ENCODE assay signal across 17 mouse cellular contexts in genomic region chr11:3802057-3802456, GRCm38 (mm10).
DNase-seq lines count a peak whose midpoint lies in the region; ATAC-seq and TF ChIP-seq lines count a peak whose summit lies in the region.
"Had no signal": no experiment of that assay in that cellular context is flagged by ENCODE, and none has a peak within 500 bp of the region (broad histone marks: within the 10 kb centered on the region; RNA-seq: fewer than 3 reads in every experiment).

No protein-coding gene starts in this region.

- no peak for TF ChIP-seq EP300 in lung, postnatal 0 days (IDR thresholded peaks at IDR 0.05)

- no peaks in the 10 kb centered on the region for H3K4me1 ChIP-seq in kidney, embryonic 14.5 days (ENCODE audit: control insufficient read depth, insufficient read depth, low read length)
- no peaks in the 10 kb centered on the region for H3K4me1 ChIP-seq in lung, postnatal 0 days (ENCODE audit: insufficient read depth, low read depth, low read length)
- no peaks in the 10 kb centered on the region for H3K4me1 ChIP-seq in embryonic fibroblast, embryonic 13.5 days (ENCODE audit: control insufficient read depth, insufficient read depth, low read length)
- H3K4me1 ChIP-seq: forebrain, embryonic 13.5 days; limb, embryonic 12.5 days; megakaryocyte, embryonic 14.5 days; neural tube, embryonic 12.5 days had no signal

- H3K4me2 ChIP-seq in kidney, embryonic 14.5 days (replicated peaks; ENCODE audit: low read depth, low read length), result no peak overlapping the region
- no peak overlapping the region for H3K4me2 ChIP-seq in lung, postnatal 0 days (replicated peaks; ENCODE audit: low read depth, low read length)
- H3K4me2 ChIP-seq: forebrain, embryonic 13.5 days; limb, embryonic 12.5 days; neural tube, embryonic 12.5 days had no signal

- H3K27ac ChIP-seq in kidney, embryonic 14.5 days (ENCODE audit: low read depth, low read length), result no peak overlapping the region
- H3K27ac ChIP-seq in lung, postnatal 0 days (ENCODE audit: low read length), result no peak overlapping the region
- H3K27ac ChIP-seq in embryonic fibroblast, embryonic 13.5 days (ENCODE audit: insufficient read depth, low read length), result no peak overlapping the region
- H3K27ac ChIP-seq: forebrain, embryonic 13.5 days; limb, embryonic 12.5 days; neural tube, embryonic 12.5 days had no signal

- H3K27me3 ChIP-seq in kidney, embryonic 14.5 days (ENCODE audit: control insufficient read depth, insufficient read depth, low read length), result no peaks in the 10 kb centered on the region
- no peaks in the 10 kb centered on the region for H3K27me3 ChIP-seq in lung, postnatal 0 days (replicated peaks; ENCODE audit: insufficient read depth, low read length)
- H3K27me3 ChIP-seq: forebrain, embryonic 13.5 days; limb, embryonic 12.5 days; neural tube, embryonic 12.5 days had no signal

- DNase-seq in embryo, embryonic 10.5 days (ENCODE audit: low spot score), result peak; percentile 9
- no peak for DNase-seq in embryo, embryonic 9.5 days (ENCODE audit: extremely low spot score)
- DNase-seq in kidney, adult 9 months, result peak; percentile 52
- DNase-seq in lung, postnatal 0 days (ENCODE audit: low spot score), result no peak
- no peak for DNase-seq in lung, adult 18-20 months
- no peak for DNase-seq in adrenal gland, adult (ENCODE audit: inconsistent age in 2 of 2, low spot score in 1 of 2)
- DNase-seq: adrenal gland, postnatal 14 days; heart, adult 18-20 months; layer of hippocampus, postnatal 36 days; lung, postnatal 10 days; right cerebral cortex, postnatal 14 days had no signal

- 35% methylated on average over 1 of the region's 1 CpGs for WGBS in kidney, embryonic 14.5 days
- WGBS in lung, postnatal 0 days, result 25% methylated on average over 1 of the region's 1 CpGs

- H3K9ac ChIP-seq in kidney, embryonic 14.5 days (ENCODE audit: low read depth, low read length), result no peak overlapping the region
- no peak overlapping the region for H3K9ac ChIP-seq in lung, postnatal 0 days (replicated peaks; ENCODE audit: low read depth)
- H3K9ac ChIP-seq: forebrain, embryonic 13.5 days; limb, embryonic 12.5 days; neural tube, embryonic 12.5 days had no signal

- no peak overlapping the region for H3K4me3 ChIP-seq in kidney, embryonic 14.5 days (ENCODE audit: low read length)
- no peak overlapping the region for H3K4me3 ChIP-seq in lung, postnatal 0 days (ENCODE audit: low read depth, low read length)
- no peak overlapping the region for H3K4me3 ChIP-seq in embryonic fibroblast, embryonic 13.5 days (ENCODE audit: insufficient read depth, low read length)
- H3K4me3 ChIP-seq: forebrain, embryonic 13.5 days; limb, embryonic 12.5 days; megakaryocyte, embryonic 14.5 days; neural tube, embryonic 12.5 days had no signal

- peak; percentile 46 for TF ChIP-seq CTCF in lung, postnatal 0 days (IDR thresholded peaks at IDR 0.05)
- TF ChIP-seq CTCF in embryonic fibroblast, embryonic 13.5 days (IDR thresholded peaks at IDR 0.05; ENCODE audit: borderline replicate concordance, insufficient read depth, low read length), result peak; percentile 37; the same call in 1 of the 2 replicates

- ATAC-seq in kidney, embryonic 14.5 days (ENCODE audit: low FRiP score, low TSS enrichment), result no peak
- ATAC-seq in lung, postnatal 0 days, result no peak
- ATAC-seq: forebrain, embryonic 13.5 days had no signal

- no peak for TF ChIP-seq POLR2A in embryonic fibroblast, embryonic 13.5 days (IDR thresholded peaks at IDR 0.05; ENCODE audit: low read depth, low read length)

- H3K9me3 ChIP-seq in kidney, embryonic 14.5 days (ENCODE audit: control insufficient read depth, low read length), result no peaks in the 10 kb centered on the region
- no peaks in the 10 kb centered on the region for H3K9me3 ChIP-seq in lung, postnatal 0 days (ENCODE audit: low read length)
- H3K9me3 ChIP-seq: forebrain, embryonic 13.5 days; neural tube, embryonic 12.5 days had no signal

- H3K36me3 ChIP-seq in kidney, embryonic 14.5 days (ENCODE audit: control insufficient read depth, insufficient read depth, low read length), result no peaks in the 10 kb centered on the region
- H3K36me3 ChIP-seq in lung, postnatal 0 days (ENCODE audit: insufficient read depth, low read length), result no peaks in the 10 kb centered on the region
- H3K36me3 ChIP-seq: limb, embryonic 12.5 days; neural tube, embryonic 12.5 days had no signal

Comparison
In these comparisons a context has a peak if more than half of its experiments do, and no peak if none do; other contexts are left out.
1. DNase-seq: peak in embryo, embryonic 10.5 days (single experiment) and kidney, adult 9 months (single experiment); none in embryo, embryonic 9.5 days (single experiment), lung, postnatal 0 days (single experiment), lung, adult 18-20 months (0 of 2) and adrenal gland, adult (0 of 2).